In genomic region chr3:87910573-87911141, GRCm38 (mm10) we compare ENCODE assay signal across 7 mouse cellular contexts. TPM values are rescaled to one million over a fixed set of nuclear protein-coding genes. Genes with fewer than 3 reads are reported as not detected.
DNase-seq lines count a peak whose midpoint lies in the region; ATAC-seq and TF ChIP-seq lines count a peak whose summit lies in the region.

No protein-coding gene starts in this region.

- H3K9ac ChIP-seq in forebrain, embryonic 16.5 days (replicated peaks; ENCODE audit: low read depth, low read length) = 0 out of 2 replicates have a peak overlapping the region, but pooled peaks have one; percentile 40
- peak overlapping the region; percentile 46 for H3K9ac ChIP-seq in hindbrain, embryonic 11.5 days (ENCODE audit: low read depth, low read length)

- WGBS in forebrain, embryonic 16.5 days = 6% methylated on average over 12 of the region's 12 CpGs
- 7% methylated on average over 12 of the region's 12 CpGs for WGBS in hindbrain, embryonic 11.5 days

- peak overlapping the region; percentile 39 for H3K4me2 ChIP-seq in forebrain, embryonic 16.5 days (ENCODE audit: low read length)
- peak overlapping the region; percentile 56 for H3K4me2 ChIP-seq in hindbrain, embryonic 11.5 days (replicated peaks; ENCODE audit: low read depth, low read length)

- in situ Hi-C loops in Patski (cut with MboI; ENCODE audit: low pct_unique_long_range_greater_than_20kb) = no loop called here

- POLR2A ChIA-PET in Patski (lab: Charles Lee) = interaction anchor here (1.1 to 4.1 kb wide), 4 partner anchors 8 to 25 kb away, joined by 3 to 18 read pairs (median 4); partner anchors contain the start of gene Prcc

- H3K36me3 ChIP-seq in forebrain, embryonic 16.5 days (ENCODE audit: control insufficient read depth, insufficient read depth) = peaks cover 9% of the 10 kb centered on the region
- peaks cover 4% of the 10 kb centered on the region for H3K36me3 ChIP-seq in hindbrain, embryonic 11.5 days (ENCODE audit: control insufficient read depth, insufficient read depth, low read length)
- H3K36me3 ChIP-seq in megakaryocyte, embryonic 14.5 days (replicated peaks; ENCODE audit: low read length) = peaks cover 50% of the 10 kb centered on the region

- H3K27me3 ChIP-seq in Patski = no peaks in the 10 kb centered on the region
- no peaks in the 10 kb centered on the region for H3K27me3 ChIP-seq in forebrain, embryonic 16.5 days (replicated peaks; ENCODE audit: control insufficient read depth, insufficient read depth, low read length)
- no peaks in the 10 kb centered on the region for H3K27me3 ChIP-seq in hindbrain, embryonic 11.5 days (ENCODE audit: control insufficient read depth, insufficient read depth, low read length)
- no peaks in the 10 kb centered on the region for H3K27me3 ChIP-seq in megakaryocyte, embryonic 14.5 days (replicated peaks)

- H3K4me3 ChIP-seq in forebrain, embryonic 16.5 days (replicated peaks; ENCODE audit: low read length) = peak overlapping the region; percentile 35
- peak overlapping the region; percentile 29 for H3K4me3 ChIP-seq in hindbrain, embryonic 11.5 days (ENCODE audit: low read depth, low read length)
- H3K4me3 ChIP-seq in megakaryocyte, embryonic 14.5 days (replicated peaks) = peak overlapping the region; percentile 91

- H3K9me3 ChIP-seq in forebrain, embryonic 16.5 days (ENCODE audit: control insufficient read depth, low read length) = no peaks in the 10 kb centered on the region
- H3K9me3 ChIP-seq in hindbrain, embryonic 11.5 days (ENCODE audit: control insufficient read depth, low read length) = no peaks in the 10 kb centered on the region
- H3K9me3 ChIP-seq in megakaryocyte, embryonic 14.5 days = no peaks in the 10 kb centered on the region

- peaks cover 40% of the 10 kb centered on the region for H3K4me1 ChIP-seq in forebrain, embryonic 16.5 days (replicated peaks; ENCODE audit: control insufficient read depth, insufficient read depth, low read length)
- H3K4me1 ChIP-seq in hindbrain, embryonic 11.5 days (replicated peaks; ENCODE audit: control insufficient read depth, insufficient read depth, low read length) = peaks cover 17% of the 10 kb centered on the region
- H3K4me1 ChIP-seq in megakaryocyte, embryonic 14.5 days = peaks cover 78% of the 10 kb centered on the region

- peak; percentile 72 for ATAC-seq in Patski
- no peak for ATAC-seq in forebrain, embryonic 16.5 days
- peak; percentile 33 for ATAC-seq in hindbrain, embryonic 11.5 days (ENCODE audit: low FRiP score)

- peak overlapping the region; percentile 57; the same call in 1 of the 2 replicates for H3K27ac ChIP-seq in forebrain, embryonic 16.5 days (ENCODE audit: low read length)
- peak overlapping the region; percentile 76 for H3K27ac ChIP-seq in hindbrain, embryonic 11.5 days (ENCODE audit: low read depth, low read length)

- peak; percentile 91 for DNase-seq in Patski (ENCODE audit: low read depth, low spot score)
- DNase-seq in cerebellum, adult 18-20 months = peak; percentile 60 to 70
- DNase-seq in hindbrain, embryonic 11.5 days (ENCODE audit: low spot score) = peak; percentile 82
- peak; percentile 47 to 62 for DNase-seq in layer of hippocampus, postnatal 14 days (ENCODE audit: low spot score in 2 of 2)
- peak; percentile 74 for DNase-seq in skeletal muscle tissue, adult 2 months (ENCODE audit: low read depth, low spot score)

- no peak for TF ChIP-seq CTCF in Patski (IDR thresholded peaks at IDR 0.05)

- CTCF ChIA-PET in Patski (lab: Charles Lee) = interaction anchor here (0.8 to 2.8 kb wide), 6 partner anchors 10 to 76 kb away, joined by 4 to 14 read pairs (median 6); partner anchors contain the start of genes Mrpl24, Nes and Prcc

RNA-seq across cellular contexts. Expression of gene Hdgf, which starts 4.5 kb away (rescaled TPM):
- polyA plus RNA-seq in Patski (2021) = 503 TPM
- 186 and 212 TPM in 2 replicates for polyA plus RNA-seq in forebrain, embryonic 16.5 days (2015; fragmentation: Nextera tagmentation; extraction: Ambion mirVana)
- polyA plus RNA-seq in hindbrain, embryonic 11.5 days (2014; fragmentation: Nextera tagmentation; extraction: Ambion mirVana) = 202 and 246 TPM in 2 replicates
- total RNA-seq in layer of hippocampus, postnatal 14 days (2021) = 100 to 1,000 TPM; 119 to 122 TPM
- polyA plus RNA-seq in megakaryocyte, embryonic 14.5 days (2012; ENCODE audit: insufficient read depth, low replicate concordance) = 140 and 1,011 TPM in 2 replicates

RNA-seq across cellular contexts. Expression of gene Mrpl24, which starts 8.6 kb away (rescaled TPM):
- polyA plus RNA-seq in Patski (2021) = 166 TPM
- 63.4 and 64.3 TPM in 2 replicates for polyA plus RNA-seq in forebrain, embryonic 16.5 days (2015; fragmentation: Nextera tagmentation; extraction: Ambion mirVana)
- polyA plus RNA-seq in hindbrain, embryonic 11.5 days (2014; fragmentation: Nextera tagmentation; extraction: Ambion mirVana) = 78.4 and 83.6 TPM in 2 replicates
- total RNA-seq in layer of hippocampus, postnatal 14 days (2021) = 10 to 100 TPM; 50.3 to 55.4 TPM
- 3.1 and 14.1 TPM in 2 replicates for polyA plus RNA-seq in megakaryocyte, embryonic 14.5 days (2012; ENCODE audit: insufficient read depth, low replicate concordance)

RNA-seq across cellular contexts. Expression of gene Isg20l2, which starts 19.5 kb away (rescaled TPM):
- 38.5 TPM for polyA plus RNA-seq in Patski (2021)
- polyA plus RNA-seq in forebrain, embryonic 16.5 days (2015; fragmentation: Nextera tagmentation; extraction: Ambion mirVana) = 43.5 and 49.4 TPM in 2 replicates
- polyA plus RNA-seq in hindbrain, embryonic 11.5 days (2014; fragmentation: Nextera tagmentation; extraction: Ambion mirVana) = 42.5 and 55.2 TPM in 2 replicates
- 10 to 100 TPM; 15.0 to 16.4 TPM for total RNA-seq in layer of hippocampus, postnatal 14 days (2021)
- polyA plus RNA-seq in megakaryocyte, embryonic 14.5 days (2012; ENCODE audit: insufficient read depth, low replicate concordance) = 2.9 and 3.6 TPM in 2 replicates

RNA-seq across cellular contexts. Expression of gene Rrnad1, which starts 19.9 kb away (rescaled TPM):
- polyA plus RNA-seq in Patski (2021) = 24.6 TPM
- polyA plus RNA-seq in forebrain, embryonic 16.5 days (2015; fragmentation: Nextera tagmentation; extraction: Ambion mirVana) = 18.4 and 23.5 TPM in 2 replicates
- 13.7 and 17.9 TPM in 2 replicates for polyA plus RNA-seq in hindbrain, embryonic 11.5 days (2014; fragmentation: Nextera tagmentation; extraction: Ambion mirVana)
- total RNA-seq in layer of hippocampus, postnatal 14 days (2021) = 10 to 100 TPM; 19.0 to 22.8 TPM
- 13.9 and 14.0 TPM in 2 replicates for polyA plus RNA-seq in megakaryocyte, embryonic 14.5 days (2012; ENCODE audit: insufficient read depth, low replicate concordance)

RNA-seq across cellular contexts. Expression of gene Prcc, which starts 25.2 kb away (rescaled TPM):
- polyA plus RNA-seq in Patski (2021) = 72.2 TPM
- 13.8 and 16.4 TPM in 2 replicates for polyA plus RNA-seq in forebrain, embryonic 16.5 days (2015; fragmentation: Nextera tagmentation; extraction: Ambion mirVana)
- 17.6 and 18.6 TPM in 2 replicates for polyA plus RNA-seq in hindbrain, embryonic 11.5 days (2014; fragmentation: Nextera tagmentation; extraction: Ambion mirVana)
- 10 to 100 TPM; 64.0 to 64.1 TPM for total RNA-seq in layer of hippocampus, postnatal 14 days (2021)
- 62.4 and 99.1 TPM in 2 replicates for polyA plus RNA-seq in megakaryocyte, embryonic 14.5 days (2012; ENCODE audit: insufficient read depth, low replicate concordance)

Comparison
In these comparisons a context has a peak if more than half of its experiments do, and no peak if none do; other contexts are left out.
1. H3K4me3 ChIP-seq: peak in every context shown above with its lines; median percentile 91 in megakaryocyte, embryonic 14.5 days; 35 in forebrain, embryonic 16.5 days; 29 in hindbrain, embryonic 11.5 days.